Mouse (Mus musculus): Measurements from ENCODE around the gene Ehd1. TPM values are rescaled to one million over a fixed set of nuclear protein-coding genes. Genes with fewer than 3 reads are reported as not detected.

Gene Ehd1
- total RNA-seq, 2 experiments from 2014 or later, result 88.2 to 90.2 TPM

GRCm38 (mm10) chr19:6260428-6260827, 16.1 kb upstream of the Ehd1 start:
- no peak for DNase-seq (ENCODE audit: low spot score in 2 of 2)

- DNase-seq (ENCODE audit: low spot score in 2 of 2), result no peak
Observed at GRCm38 (mm10) chr19:6260946-6261345, 15.6 kb upstream of the Ehd1 start.

- no peak for DNase-seq (ENCODE audit: low spot score in 2 of 2)
Observed at GRCm38 (mm10) chr19:6261379-6261778, 15.1 kb upstream of the Ehd1 start.

GRCm38 (mm10) chr19:6262222-6262621, 14.3 kb upstream of the Ehd1 start:
- peak in 1 of 2 experiments; percentile 60 for DNase-seq (ENCODE audit: low spot score in 2 of 2)

- no peak for DNase-seq (ENCODE audit: low spot score in 2 of 2)
Observed at GRCm38 (mm10) chr19:6262839-6263433, 13.6 kb upstream of the Ehd1 start.

- DNase-seq (ENCODE audit: low spot score in 2 of 2), result no peak
Observed at GRCm38 (mm10) chr19:6264200-6264599, 12.3 kb upstream of the Ehd1 start.

GRCm38 (mm10) chr19:6264945-6265344, 11.6 kb upstream of the Ehd1 start:
- no peak for DNase-seq (ENCODE audit: low spot score in 2 of 2)

- no peak for DNase-seq (ENCODE audit: low spot score in 2 of 2)
Observed at GRCm38 (mm10) chr19:6265727-6266182, 10.8 kb upstream of the Ehd1 start.

- DNase-seq (ENCODE audit: low spot score in 2 of 2), result no peak
Observed at GRCm38 (mm10) chr19:6267306-6268169, 9.0 kb upstream of the Ehd1 start.

- peak; percentile 74 to 81 for DNase-seq (ENCODE audit: low spot score in 2 of 2)
Observed at GRCm38 (mm10) chr19:6268170-6268528, 8.4 kb upstream of the Ehd1 start.

- no peak for DNase-seq (ENCODE audit: low spot score in 2 of 2)
Observed at GRCm38 (mm10) chr19:6268670-6269132, 7.8 kb upstream of the Ehd1 start.

GRCm38 (mm10) chr19:6269798-6270475, 6.6 kb upstream of the Ehd1 start:
- DNase-seq (ENCODE audit: low spot score in 2 of 2), result no peak

GRCm38 (mm10) chr19:6270661-6271060, 5.9 kb upstream of the Ehd1 start:
- no peak for DNase-seq (ENCODE audit: low spot score in 2 of 2)

GRCm38 (mm10) chr19:6271206-6271605, 5.3 kb upstream of the Ehd1 start:
- DNase-seq (ENCODE audit: low spot score in 2 of 2), result no peak

GRCm38 (mm10) chr19:6272053-6272452, 4.5 kb upstream of the Ehd1 start:
- DNase-seq (ENCODE audit: low spot score in 2 of 2), result no peak

- no peak for DNase-seq (ENCODE audit: low spot score in 2 of 2)
Observed at GRCm38 (mm10) chr19:6272738-6273137, 3.8 kb upstream of the Ehd1 start.

GRCm38 (mm10) chr19:6273592-6273991, 2.9 kb upstream of the Ehd1 start:
- no peak for DNase-seq (ENCODE audit: low spot score in 2 of 2)

- no peak for DNase-seq (ENCODE audit: low spot score in 2 of 2)
Observed at GRCm38 (mm10) chr19:6273998-6274608, 2.4 kb upstream of the Ehd1 start.

- no peak for DNase-seq (ENCODE audit: low spot score in 2 of 2)
Observed at GRCm38 (mm10) chr19:6275740-6276389, 660 bp upstream of the Ehd1 start.

- no peak for DNase-seq (ENCODE audit: low spot score in 2 of 2)
Observed at GRCm38 (mm10) chr19:6277661-6278438, 1.3 kb downstream of the Ehd1 start.

Measured in adrenal gland, postnatal 4 days (tissue).